Mouse (Mus musculus) midbrain, embryonic 12.5 days (tissue): ENCODE data around the gene 9430097D07Rik. TPM values are rescaled to one million over a fixed set of nuclear protein-coding genes. Genes with fewer than 3 reads are reported as not detected.

Experiments used
- ATAC-seq: fragments of 200-750 bp; cut with Nextera tagmentation; 2 replicates; pipeline ENCODE4 v1.8.0; 2017; ENCODE audit warnings: low read depth, moderate TSS enrichment, moderate library complexity; ENCODE audit not compliant: low FRiP score
- H3K27ac ChIP-seq: fragments of 300-500 bp; sonication (generic); replicated peaks from 2 replicates; pipeline ENCODE4 v1.5.1; 2016; ENCODE audit warnings: mild to moderate bottlenecking
- H3K27me3 ChIP-seq: fragments of 300-500 bp; sonication (generic); 2 replicates; pipeline ENCODE4 v1.6.1; 2016; ENCODE audit warnings: mild to moderate bottlenecking
- H3K36me3 ChIP-seq: fragments of 300-500 bp; sonication (generic); 2 replicates; pipeline ENCODE4 v1.6.1; 2016
- H3K4me1 ChIP-seq: fragments of 300-500 bp; sonication (generic); 2 replicates; pipeline ENCODE4 v1.6.1; 2016
- H3K4me2 ChIP-seq: fragments of 300-500 bp; sonication (generic); replicated peaks from 2 replicates; pipeline ENCODE4 v1.6.1; 2016; ENCODE audit warnings: mild to moderate bottlenecking, moderate library complexity
- H3K4me3 ChIP-seq: fragments of 300-500 bp; sonication (generic); 2 replicates; pipeline ENCODE4 v1.5.1; 2016; ENCODE audit warnings: mild to moderate bottlenecking
- H3K9ac ChIP-seq: fragments of 300-500 bp; sonication (generic); replicated peaks from 2 replicates; pipeline ENCODE4 v1.6.1; 2016; ENCODE audit warnings: mild to moderate bottlenecking, moderate library complexity
- H3K9me3 ChIP-seq: fragments of 300-500 bp; sonication (generic); 2 replicates; pipeline ENCODE4 v1.6.1; 2016; ENCODE audit warnings: mild to moderate bottlenecking
- WGBS: fragments of 180-500 bp; shearing (Covaris S2); methylation state at CpG from one replicate; pipeline ENCODE4 v1.1.7; 2016; 5-methylcytosine and 5-hydroxymethylcytosine counted together
- polyA plus RNA-seq: library from polyadenylated mRNA; unstranded; fragments of >200 nt; fragmentation: Nextera tagmentation; extraction: Ambion mirVana; gene quantifications from 2 replicates; pipeline ENCODE4 v1.2.1, GENCODE M21; 2016

Gene 9430097D07Rik
- polyA plus RNA-seq, 1 experiment from 2014 or later = 0.56 TPM

- H3K9ac ChIP-seq = no peak overlapping the region; the same call in 1 of the 2 replicates
Observed at GRCm38 (mm10) chr2:32608141-32608777, 32.8 kb upstream of the 9430097D07Rik start.

GRCm38 (mm10) chr2:32607262-32607947, 31.9 kb upstream of the 9430097D07Rik start:
- no peak overlapping the region for H3K27ac ChIP-seq

More at GRCm38 (mm10) chr2:32608141-32608777, 32.8 kb upstream of the 9430097D07Rik start:
- ATAC-seq = peak; percentile 31; the same call in 1 of the 2 replicates
- 10% methylated on average over 25 of the region's 25 CpGs for WGBS
- no peaks in the 10 kb centered on the region for H3K36me3 ChIP-seq
- H3K4me3 ChIP-seq = peak overlapping the region; percentile 3; the same call in 1 of the 2 replicates
- no peak overlapping the region for H3K27ac ChIP-seq
- peaks cover 27% of the 10 kb centered on the region for H3K4me1 ChIP-seq
- peak overlapping the region; percentile 22 for H3K4me2 ChIP-seq
- no peaks in the 10 kb centered on the region for H3K9me3 ChIP-seq
- peaks cover 27% of the 10 kb centered on the region for H3K27me3 ChIP-seq

GRCm38 (mm10) chr2:32606161-32607142, 31.0 kb upstream of the 9430097D07Rik start:
- Histone ChIP-seq H3K4me3 (peak overlapping the region; percentile 59), H3K36me3 (no peaks in the 10 kb centered on the region), H3K4me2 (peak overlapping the region; percentile 93), H3K9me3 (no peaks in the 10 kb centered on the region), H3K27me3 (peaks cover 27% of the 10 kb centered on the region), H3K4me1 (peaks cover 31% of the 10 kb centered on the region), H3K27ac (no peak overlapping the region), H3K9ac (peak overlapping the region; percentile 77)
- peak; percentile 86 for ATAC-seq
- WGBS = 14% methylated on average over 43 of the region's 55 CpGs

More at GRCm38 (mm10) chr2:32607262-32607947, 31.9 kb upstream of the 9430097D07Rik start:
- peak; percentile 38; the same call in 1 of the 2 replicates for ATAC-seq
- Histone ChIP-seq H3K9ac (peak overlapping the region; percentile 77), H3K9me3 (no peaks in the 10 kb centered on the region), H3K4me2 (peak overlapping the region; percentile 93), H3K27me3 (peaks cover 27% of the 10 kb centered on the region), H3K36me3 (no peaks in the 10 kb centered on the region), H3K4me1 (peaks cover 30% of the 10 kb centered on the region), H3K4me3 (peak overlapping the region; percentile 59)
- 8% methylated on average over 34 of the region's 34 CpGs for WGBS

GRCm38 (mm10) chr2:32604631-32605030, 29.1 kb upstream of the 9430097D07Rik start:
- Histone ChIP-seq H3K4me2 (no peak overlapping the region), H3K27me3 (peaks cover 27% of the 10 kb centered on the region), H3K4me1 (peaks cover 23% of the 10 kb centered on the region), H3K9ac (no peak overlapping the region), H3K9me3 (no peaks in the 10 kb centered on the region), H3K4me3 (no peak overlapping the region), H3K27ac (no peak overlapping the region), H3K36me3 (no peaks in the 10 kb centered on the region)
- WGBS = 48% methylated on average over 10 of the region's 10 CpGs
- no peak for ATAC-seq

GRCm38 (mm10) chr2:32602600-32603054, 27.1 kb upstream of the 9430097D07Rik start:
- Histone ChIP-seq H3K27me3 (peaks cover 10% of the 10 kb centered on the region), H3K9me3 (no peaks in the 10 kb centered on the region), H3K9ac (no peak overlapping the region), H3K4me2 (peak overlapping the region; percentile 39), H3K27ac (no peak overlapping the region), H3K36me3 (no peaks in the 10 kb centered on the region), H3K4me1 (peaks cover 12% of the 10 kb centered on the region), H3K4me3 (peak overlapping the region; percentile 16)
- 2% methylated on average over 11 of the region's 11 CpGs for WGBS
- no peak for ATAC-seq

GRCm38 (mm10) chr2:32601417-32602065, 26.1 kb upstream of the 9430097D07Rik start:
- Histone ChIP-seq H3K4me2 (no peak overlapping the region), H3K27me3 (0 out of 2 replicates have a peak, but pooled peaks cover 3% of the 10 kb centered on the region), H3K9me3 (no peaks in the 10 kb centered on the region), H3K36me3 (0 out of 2 replicates have a peak, but pooled peaks cover 4% of the 10 kb centered on the region), H3K27ac (no peak overlapping the region), H3K4me3 (no peak overlapping the region), H3K4me1 (peaks cover 4% of the 10 kb centered on the region), H3K9ac (0 out of 2 replicates have a peak overlapping the region, but pooled peaks have one; percentile 24)
- no peak for ATAC-seq
- 47% methylated on average over 8 of the region's 8 CpGs for WGBS

GRCm38 (mm10) chr2:32599409-32599808, 23.9 kb upstream of the 9430097D07Rik start, which contains the start of gene St6galnac6:
St6galnac6 (plus strand) TSS chr2:32599709.
- Histone ChIP-seq H3K27me3 (no peaks in the 10 kb centered on the region), H3K27ac (no peak within 1 kb of the TSS), H3K4me1 (peaks cover 4% of the 10 kb centered on the region), H3K9me3 (no peaks in the 10 kb centered on the region), H3K36me3 (peaks cover 5% of the 10 kb centered on the region; the same call in 1 of the 2 replicates), H3K4me3 (no peak within 1 kb of the TSS), H3K9ac (no peak within 1 kb of the TSS), H3K4me2 (no peak within 1 kb of the TSS)
- WGBS = 86% methylated on average over 3 of the region's 3 CpGs
- ATAC-seq = no peak

- ATAC-seq = no peak
- no peak overlapping the region for H3K4me3 ChIP-seq
- H3K4me2 ChIP-seq = no peak overlapping the region
- no peaks in the 10 kb centered on the region for H3K27me3 ChIP-seq
- H3K36me3 ChIP-seq = peaks cover 9% of the 10 kb centered on the region; the same call in 1 of the 2 replicates
- no peak overlapping the region for H3K27ac ChIP-seq
- WGBS = 93% methylated on average over 8 of the region's 8 CpGs
- H3K4me1 ChIP-seq = peaks cover 4% of the 10 kb centered on the region
- H3K9ac ChIP-seq = no peak overlapping the region
- H3K9me3 ChIP-seq = no peaks in the 10 kb centered on the region
Observed at GRCm38 (mm10) chr2:32598506-32598905, 23.0 kb upstream of the 9430097D07Rik start.

GRCm38 (mm10) chr2:32597699-32598098, 22.2 kb upstream of the 9430097D07Rik start:
- H3K9ac ChIP-seq = no peak overlapping the region
- H3K9me3 ChIP-seq = no peaks in the 10 kb centered on the region
- peaks cover 9% of the 10 kb centered on the region; the same call in 1 of the 2 replicates for H3K36me3 ChIP-seq
- no peak overlapping the region for H3K4me3 ChIP-seq
- H3K4me2 ChIP-seq = no peak overlapping the region
- no peak overlapping the region for H3K27ac ChIP-seq
- ATAC-seq = no peak
- H3K27me3 ChIP-seq = no peaks in the 10 kb centered on the region
- H3K4me1 ChIP-seq = peaks cover 4% of the 10 kb centered on the region
- 92% methylated on average over 5 of the region's 5 CpGs for WGBS

GRCm38 (mm10) chr2:32597248-32597647, 21.8 kb upstream of the 9430097D07Rik start:
- WGBS = 78% methylated on average over 5 of the region's 5 CpGs
- Histone ChIP-seq H3K4me2 (no peak overlapping the region), H3K9ac (no peak overlapping the region), H3K9me3 (no peaks in the 10 kb centered on the region), H3K27me3 (no peaks in the 10 kb centered on the region), H3K27ac (no peak overlapping the region), H3K4me1 (no peaks in the 10 kb centered on the region; the same call in 1 of the 2 replicates), H3K36me3 (peaks cover 9% of the 10 kb centered on the region; the same call in 1 of the 2 replicates), H3K4me3 (no peak overlapping the region)
- no peak for ATAC-seq

- Histone ChIP-seq H3K4me2 (no peak overlapping the region), H3K36me3 (peaks cover 9% of the 10 kb centered on the region; the same call in 1 of the 2 replicates), H3K27ac (no peak overlapping the region), H3K27me3 (no peaks in the 10 kb centered on the region), H3K4me1 (no peaks in the 10 kb centered on the region), H3K9ac (no peak overlapping the region), H3K4me3 (no peak overlapping the region), H3K9me3 (no peaks in the 10 kb centered on the region)
- WGBS = 86% methylated on average over 13 of the region's 13 CpGs
- ATAC-seq = no peak
Observed at GRCm38 (mm10) chr2:32596725-32597124, 21.2 kb upstream of the 9430097D07Rik start.
